Mouse (Mus musculus) gastrocnemius, adult 2 months (tissue): ENCODE results near the gene Optc. TPM values are rescaled to one million over a fixed set of nuclear protein-coding genes. Genes with fewer than 3 reads are reported as not detected.
A peak's percentile ranks its signal among the peaks of the same experiment; 100 is the strongest.

Experiments
- DNase-seq: peaks from one replicate; pipeline ENCODE4 v3.0.0; 2022
- H3K27ac ChIP-seq: fragments of 200-600 bp; 2 replicates; pipeline ENCODE4 v1.8.1; 2022; ENCODE audit warnings: mild to moderate bottlenecking
- H3K4me3 ChIP-seq: fragments of 200-600 bp; 2 replicates; pipeline ENCODE4 v1.8.1; 2022; ENCODE audit warnings: mild to moderate bottlenecking, moderate library complexity
- CTCF ChIP-seq: fragments of 200-600 bp; IDR thresholded peaks from 2 replicates; pipeline ENCODE4 v1.8.1; 2022; ENCODE audit warnings: antibody characterized with exemption, mild to moderate bottlenecking, moderate library complexity
- intact Hi-C: fragments of 180-260 bp; cut with DNase I; formaldehyde crosslinking; loops from one replicate; pipeline ENCODE4 v1.15.1; 2025
- total RNA-seq, 2 experiments: library from RNA; stranded (reverse); gene quantifications; 2 replicates each; pipeline ENCODE4 v1.2.3; 2021

The Optc gene
- total RNA-seq, 2 experiments from 2014 or later, result 0.13 TPM; not detected in 1

DNA sequence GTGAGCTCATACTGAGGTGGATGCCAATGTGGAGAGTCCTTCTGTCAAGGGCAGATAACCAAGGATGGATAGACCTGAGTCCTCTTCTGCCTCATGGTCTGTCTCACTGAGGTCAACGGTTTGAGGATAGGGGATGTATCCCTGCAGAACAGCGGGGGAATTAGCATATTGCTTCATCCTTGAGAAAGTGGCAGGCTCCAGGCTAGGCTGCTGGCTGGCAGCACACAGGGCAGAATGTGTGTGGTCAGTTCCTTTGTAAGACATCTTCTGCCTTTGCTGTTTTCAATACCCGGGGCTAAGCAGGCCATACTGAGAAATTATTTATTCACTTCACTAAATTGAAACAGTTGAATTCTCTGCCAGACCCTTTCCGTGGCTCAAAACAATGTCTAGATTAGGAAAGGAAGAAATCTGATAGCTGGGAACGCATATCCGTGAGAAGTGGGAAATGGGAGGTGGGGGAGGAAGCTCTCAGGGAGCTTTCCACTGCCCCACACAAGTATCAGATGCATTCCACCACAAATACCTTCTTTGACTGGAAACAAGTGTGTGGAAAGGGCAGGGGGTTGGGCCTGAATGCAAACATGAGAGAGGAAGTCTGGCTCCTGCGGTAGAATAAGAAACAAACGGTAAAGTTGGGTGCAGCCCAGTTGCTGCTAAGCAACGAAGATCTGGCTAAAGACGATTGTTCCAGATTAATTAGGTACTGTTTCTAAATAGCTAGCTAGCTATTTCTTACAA is 44.4 kb downstream of the Optc start:
- H3K4me3 ChIP-seq, result no peak overlapping the region

DNA sequence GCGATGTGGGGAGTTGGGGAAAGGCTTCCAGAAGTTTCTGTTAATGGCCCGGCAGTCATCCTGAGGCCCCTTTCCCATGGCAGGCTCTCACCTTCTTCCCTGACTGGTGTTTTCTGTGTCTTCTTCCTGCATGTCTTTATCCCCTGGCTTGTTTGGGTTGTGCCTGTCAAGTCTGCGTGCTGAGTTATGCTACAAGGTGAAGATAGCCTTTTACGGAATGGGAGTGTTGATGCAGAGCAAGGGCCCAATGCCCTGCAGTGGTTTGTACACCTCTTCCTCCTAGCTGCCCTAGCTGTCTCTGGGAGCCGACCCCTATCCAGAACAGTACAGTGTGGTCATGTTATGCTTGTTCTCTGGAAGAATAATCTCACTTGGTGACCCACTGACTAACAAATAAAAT is 46.8 kb downstream of the Optc start:
- no peak for TF ChIP-seq CTCF
- Histone ChIP-seq H3K4me3 (no peak overlapping the region), H3K27ac (no peak overlapping the region)
- no peak for DNase-seq
- intact Hi-C loops, result no loop called here

More for the DNA sequence above, 44.4 kb downstream of the Optc start:
- TF ChIP-seq CTCF, result no peak
- intact Hi-C loops, result no loop called here
- H3K27ac ChIP-seq, result peak overlapping the region; percentile 38
- no peak for DNase-seq

DNA sequence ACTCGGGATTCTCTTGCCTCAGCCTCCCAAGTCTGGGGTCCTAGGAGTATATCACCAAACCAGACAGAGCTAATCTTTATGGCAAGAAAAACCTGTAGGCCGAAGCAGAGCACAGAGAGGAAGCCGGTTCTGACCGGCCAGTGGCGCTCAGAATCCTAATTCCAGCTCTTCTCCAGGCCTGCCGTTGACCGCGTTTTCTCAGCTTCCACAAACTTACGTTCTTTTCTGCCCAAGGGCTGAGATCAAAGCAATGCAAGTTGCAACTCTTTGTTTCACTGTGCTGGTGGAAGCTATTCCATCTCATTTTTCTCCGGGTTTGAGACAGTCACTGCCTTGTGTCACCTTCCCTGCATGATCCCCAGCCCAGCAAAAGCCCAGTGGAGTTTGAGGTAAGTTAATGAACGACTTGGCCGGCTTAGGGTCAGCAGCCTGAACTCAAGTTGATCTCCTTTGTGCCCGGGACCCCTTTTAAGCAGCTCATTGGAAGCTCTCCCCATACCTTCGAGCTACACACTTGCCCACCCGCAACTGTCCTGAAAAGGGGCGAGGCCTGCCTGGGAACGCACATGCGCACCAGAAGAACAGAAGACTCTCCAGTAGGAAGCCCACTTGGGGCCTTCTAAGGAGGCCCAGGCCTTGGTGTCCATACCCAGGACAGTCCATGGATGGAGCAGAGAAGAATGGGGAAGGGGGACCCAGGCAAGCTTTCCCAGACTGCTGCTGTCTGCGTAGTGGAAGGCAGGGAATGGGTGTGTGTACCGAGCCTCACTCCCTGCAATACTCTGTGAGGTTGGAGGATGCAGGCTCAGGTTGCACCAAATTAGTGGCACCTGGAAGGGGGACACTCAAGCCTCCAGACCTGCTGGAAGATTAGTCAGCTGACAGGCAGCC is 47.7 kb downstream of the Optc start:
- no peak for DNase-seq
- no peak overlapping the region for H3K27ac ChIP-seq
- H3K4me3 ChIP-seq, result no peak overlapping the region
- TF ChIP-seq CTCF, result no peak
- intact Hi-C loops, result no loop called here

DNA sequence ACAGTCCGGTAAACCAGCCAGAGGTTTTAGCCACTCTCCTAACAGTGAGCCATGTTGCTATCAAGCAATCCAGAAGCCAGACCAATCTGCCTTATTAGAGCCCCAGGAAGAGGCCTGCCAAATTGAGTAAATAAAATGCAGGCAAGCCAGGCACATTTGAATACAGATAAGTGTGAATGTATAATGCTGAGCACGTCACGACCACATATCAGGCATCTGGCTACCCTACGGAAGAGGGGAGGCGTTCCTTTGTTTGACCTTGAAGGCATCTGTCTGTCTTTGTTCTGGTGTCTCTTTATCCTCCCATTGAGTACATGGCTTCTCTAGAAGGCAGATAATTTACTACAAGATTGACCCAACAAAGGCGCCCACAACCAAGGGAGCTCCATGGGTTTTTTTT is 48.5 kb downstream of the Optc start:
- H3K27ac ChIP-seq, result no peak overlapping the region
- H3K4me3 ChIP-seq, result no peak overlapping the region
- intact Hi-C loops, result no loop called here
- no peak for DNase-seq
- no peak for TF ChIP-seq CTCF

DNA sequence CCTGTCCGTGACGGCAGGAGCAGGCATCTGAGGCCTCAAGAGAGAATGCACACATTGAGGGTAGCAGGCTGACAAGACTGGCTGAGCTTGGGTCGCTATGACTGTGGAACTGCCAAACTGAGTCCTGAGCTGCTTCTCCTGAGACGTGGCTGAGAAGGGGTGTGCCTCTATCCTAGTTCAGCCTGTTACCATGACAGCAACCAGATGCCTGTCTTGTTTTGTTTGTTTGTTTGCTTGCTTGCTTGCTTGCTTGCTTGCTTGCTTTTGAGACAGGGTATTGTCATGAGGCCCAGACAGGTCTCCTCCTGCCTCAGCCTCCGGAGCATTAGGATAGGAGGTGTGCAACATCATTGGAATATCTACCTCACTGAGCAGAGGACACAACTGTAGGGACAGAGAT is 50.0 kb downstream of the Optc start:
- intact Hi-C loops, result no loop called here

DNA sequence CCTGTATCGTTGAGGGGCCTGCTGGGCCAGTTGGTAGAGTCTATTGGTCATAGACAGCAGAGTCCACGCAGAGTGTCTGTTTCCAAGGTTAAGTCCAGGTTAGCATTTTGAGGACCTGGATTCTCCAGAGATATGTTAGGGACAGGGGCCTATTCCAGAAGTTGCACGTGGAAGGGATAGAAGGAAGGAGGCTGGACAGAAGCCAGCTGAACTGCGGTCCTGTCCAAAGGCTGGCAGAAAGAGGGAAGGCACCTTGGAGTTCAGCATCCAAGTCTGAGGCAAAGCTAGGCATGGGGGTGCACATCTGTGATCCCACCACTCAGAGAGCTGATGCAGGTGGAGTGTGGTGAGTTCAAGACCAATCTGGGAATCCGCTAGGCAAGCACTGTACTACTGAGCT is 50.6 kb downstream of the Optc start:
- TF ChIP-seq CTCF, result no peak
- Histone ChIP-seq H3K27ac (no peak overlapping the region), H3K4me3 (no peak overlapping the region)
- no peak for DNase-seq
- intact Hi-C loops, result no loop called here

More for the DNA sequence above, 50.0 kb downstream of the Optc start:
- H3K4me3 ChIP-seq, result no peak overlapping the region
- DNase-seq, result no peak
- no peak for TF ChIP-seq CTCF
- no peak overlapping the region for H3K27ac ChIP-seq

DNA sequence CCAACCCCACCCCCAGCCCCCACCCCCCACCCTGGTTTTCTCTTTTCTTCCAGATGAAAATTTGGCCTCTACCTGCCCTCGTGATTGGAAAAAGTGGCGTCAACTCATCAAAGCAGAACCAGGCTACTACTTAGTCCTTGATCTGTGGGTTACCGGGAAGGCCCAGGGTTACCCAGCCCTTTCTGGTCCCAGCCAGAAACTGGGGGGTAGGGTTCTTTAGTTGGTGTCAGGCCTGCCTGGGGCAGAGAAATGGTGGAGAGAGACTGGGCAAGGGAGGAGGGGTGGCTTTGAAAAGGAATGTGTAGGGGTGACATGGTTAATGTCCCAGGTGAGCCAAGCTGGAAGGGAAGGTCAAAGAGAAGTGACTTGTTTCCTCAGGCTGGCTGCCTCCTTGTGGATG is 51.1 kb downstream of the Optc start:
- no peak for DNase-seq
- Histone ChIP-seq H3K27ac (no peak overlapping the region), H3K4me3 (no peak overlapping the region)
- intact Hi-C loops, result no loop called here
- no peak for TF ChIP-seq CTCF

DNA sequence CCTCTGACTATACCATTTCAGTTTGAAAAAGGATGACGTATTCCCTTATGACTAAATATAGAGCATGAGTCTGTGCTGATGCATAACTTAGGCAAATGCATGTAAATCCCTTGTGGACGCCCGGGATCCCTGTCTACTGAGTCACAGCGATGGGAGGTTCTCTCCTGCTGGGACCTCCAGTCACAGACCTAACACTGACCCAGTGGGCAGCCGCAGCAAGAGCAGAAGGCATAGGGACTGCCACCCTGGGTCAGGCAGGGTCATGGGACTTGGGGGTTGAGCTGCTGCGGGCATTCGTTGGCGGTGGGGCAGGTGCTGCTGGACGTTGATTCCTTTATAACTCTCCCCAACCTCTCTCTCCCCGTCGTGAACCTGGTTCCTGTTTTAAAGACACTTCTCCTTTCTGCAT is 51.7 kb downstream of the Optc start:
- Histone ChIP-seq H3K4me3 (no peak overlapping the region), H3K27ac (no peak overlapping the region)
- intact Hi-C loops, result no loop called here
- TF ChIP-seq CTCF, result no peak
- no peak for DNase-seq

DNA sequence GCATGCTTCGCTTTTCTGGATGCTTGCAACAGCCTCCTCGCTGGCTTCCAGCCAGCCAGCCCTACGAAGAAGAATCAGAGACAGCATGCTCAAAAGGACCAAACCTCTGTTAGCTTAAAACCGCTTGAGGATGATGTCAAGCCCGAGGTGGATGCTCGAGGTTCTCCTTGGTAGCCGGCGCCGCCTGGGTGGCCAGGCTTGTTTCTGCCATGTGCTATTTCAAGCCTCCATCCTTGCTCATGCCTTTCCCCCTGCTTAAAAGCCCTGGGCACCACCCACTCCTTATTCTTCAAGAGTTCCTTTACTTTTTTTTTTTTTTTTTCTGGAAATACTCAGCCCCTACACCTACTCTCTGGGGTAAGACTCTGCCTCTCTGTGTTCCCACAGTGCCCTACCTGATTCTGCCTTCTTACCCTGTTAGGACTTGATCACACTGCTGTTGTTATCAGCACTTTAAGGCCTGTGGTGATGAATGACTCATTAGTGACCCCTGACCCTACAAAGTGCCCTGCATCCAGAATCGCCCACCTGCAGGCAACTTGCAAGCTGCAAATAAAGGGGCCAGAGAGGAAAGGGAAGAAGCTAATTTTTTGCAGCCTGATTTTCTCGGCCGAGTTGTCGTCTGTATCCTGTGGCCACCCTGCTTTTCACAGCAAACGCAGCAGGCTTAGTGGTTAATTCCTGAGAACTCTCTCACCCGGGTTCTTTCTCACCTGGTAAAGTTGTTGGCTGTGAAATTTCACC is 52.4 kb downstream of the Optc start:
- Histone ChIP-seq H3K4me3 (peak overlapping the region; percentile 59), H3K27ac (no peak overlapping the region; the same call in 1 of the 2 replicates)
- peak; percentile 43 for DNase-seq
- no peak for TF ChIP-seq CTCF
- intact Hi-C loops, result no loop called here

DNA sequence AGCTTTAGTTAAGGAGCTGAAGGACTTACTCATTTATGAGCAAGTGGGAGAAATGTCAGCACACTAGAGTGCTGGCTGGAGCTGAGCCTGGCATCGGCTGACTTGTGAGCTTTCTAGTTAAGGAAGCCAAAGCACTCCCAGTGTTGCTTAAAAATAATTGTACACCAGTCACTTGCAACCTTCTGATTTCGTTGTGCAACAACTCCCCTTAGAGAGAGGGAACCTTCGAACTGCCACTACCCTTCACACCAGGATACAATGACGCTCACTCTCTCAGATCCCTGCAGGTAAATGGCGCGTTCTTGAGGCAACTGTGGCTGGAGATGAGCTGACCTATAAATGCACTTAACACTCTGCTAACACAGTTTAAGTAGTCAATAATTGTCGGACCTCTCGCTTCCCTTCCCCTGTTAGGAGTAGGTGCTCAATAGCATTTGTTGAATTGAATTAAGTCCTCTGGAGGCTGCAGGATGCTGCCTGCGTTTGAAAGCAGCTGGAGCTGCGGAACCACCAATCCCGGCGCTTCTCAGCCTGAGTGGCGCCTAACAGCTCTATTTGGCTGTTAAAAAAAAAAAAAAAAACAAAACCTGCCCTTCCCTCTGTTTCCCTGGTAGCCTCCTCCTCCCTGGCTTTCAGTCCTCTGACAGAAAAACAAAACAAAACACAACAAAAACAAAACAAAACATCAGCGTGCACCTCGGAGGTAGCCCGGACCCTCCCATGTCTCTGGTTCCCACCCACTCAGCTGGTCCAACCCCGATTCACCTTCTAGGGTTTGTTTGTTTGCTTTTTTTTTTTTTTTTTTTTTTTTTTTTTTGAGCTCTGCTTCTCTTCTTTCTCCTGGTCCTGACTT is 53.2 kb downstream of the Optc start:
- Histone ChIP-seq H3K27ac (peak overlapping the region; percentile 20; the same call in 1 of the 2 replicates), H3K4me3 (peak overlapping the region; percentile 59)
- peak; percentile 63 for DNase-seq
- no peak for TF ChIP-seq CTCF
- intact Hi-C loops, result no loop called here

Other genes with a start within 250 kb of the Optc start
- 10 to 100 TPM in 1 of 2 experiments, 1 to 10 TPM in 1; 7.3 to 11.7 TPM for gene Zbed6, start 247.1 kb downstream of the Optc start, total RNA-seq
- gene Gm38394, start 246.7 kb downstream of the Optc start, total RNA-seq, result 10 to 100 TPM; 29.8 to 32.2 TPM
- not detected for gene Lax1, start 217.9 kb downstream of the Optc start, total RNA-seq
- gene Atp2b4, start 107.0 kb downstream of the Optc start, total RNA-seq, result 10 to 100 TPM in 1 of 2 experiments, 1 to 10 TPM in 1; 9.0 to 12.0 TPM
- 10 to 100 TPM; 19.5 to 66.5 TPM for gene Prelp, start 13.4 kb upstream of the Optc start, total RNA-seq
- 100 to 1,000 TPM in 1 of 2 experiments, 10 to 100 TPM in 1; 53.6 to 322 TPM for gene Fmod, start 129.3 kb upstream of the Optc start, total RNA-seq
- gene Btg2, start 171.1 kb upstream of the Optc start, total RNA-seq, result 10 to 100 TPM; 14.1 to 46.8 TPM
- gene Chit1, start 203.2 kb upstream of the Optc start, total RNA-seq, result not detected